Mouse (Mus musculus) c-Kit-positive CD71-negative TER-119-negative erythroid progenitor cells, embryonic 14.5 days (primary cell): ENCODE data around the gene Kdm2a.

ENCODE experiments used
- DNase-seq: peaks from one replicate; pipeline ENCODE4 v3.0.0-alpha.2; 2013; ENCODE audit warnings: low read depth

The Kdm2a gene

GRCm38 (mm10) chr19:4397798-4398629 is at the start of gene Kdm2a:
TSS of gene Kdm2a (minus strand) at chr19:4398285.
- no peak for DNase-seq

- DNase-seq: no peak
Observed at GRCm38 (mm10) chr19:4447445-4447844, 49.4 kb upstream of the Kdm2a start.

GRCm38 (mm10) chr19:4446661-4447420 is 48.8 kb upstream of the Kdm2a start:
- no peak for DNase-seq

- peak; percentile 68 for DNase-seq
Observed at GRCm38 (mm10) chr19:4442408-4442807, 44.3 kb upstream of the Kdm2a start.

GRCm38 (mm10) chr19:4441621-4442161 is 43.6 kb upstream of the Kdm2a start:
- no peak for DNase-seq

- peak; percentile 53 for DNase-seq
Observed at GRCm38 (mm10) chr19:4441090-4441591, 43.1 kb upstream of the Kdm2a start.

GRCm38 (mm10) chr19:4440222-4440621 is 42.1 kb upstream of the Kdm2a start:
- no peak for DNase-seq

GRCm38 (mm10) chr19:4439161-4439801 is 41.2 kb upstream of the Kdm2a start, which contains the start of gene Rhod:
TSS of gene Rhod (minus strand) at chr19:4439432.
- no peak for DNase-seq

- DNase-seq: no peak
Observed at GRCm38 (mm10) chr19:4438791-4439160, 40.7 kb upstream of the Kdm2a start.

GRCm38 (mm10) chr19:4437886-4438285 is 39.8 kb upstream of the Kdm2a start:
- no peak for DNase-seq

- DNase-seq: no peak
Observed at GRCm38 (mm10) chr19:4436254-4436653, 38.2 kb upstream of the Kdm2a start.

GRCm38 (mm10) chr19:4434999-4435398 is 36.9 kb upstream of the Kdm2a start:
- no peak for DNase-seq

- DNase-seq: no peak
Observed at GRCm38 (mm10) chr19:4433756-4434155, 35.7 kb upstream of the Kdm2a start.

GRCm38 (mm10) chr19:4430091-4430620 is 32.1 kb upstream of the Kdm2a start:
- no peak for DNase-seq

- no peak for DNase-seq
Observed at GRCm38 (mm10) chr19:4425610-4426366, 27.7 kb upstream of the Kdm2a start.

GRCm38 (mm10) chr19:4423021-4423420 is 24.9 kb upstream of the Kdm2a start:
- DNase-seq: no peak

GRCm38 (mm10) chr19:4422581-4422980 is 24.5 kb upstream of the Kdm2a start:
- DNase-seq: no peak

GRCm38 (mm10) chr19:4420153-4420910 is 22.2 kb upstream of the Kdm2a start:
- DNase-seq: no peak

- DNase-seq: no peak
Observed at GRCm38 (mm10) chr19:4419711-4420110, 21.6 kb upstream of the Kdm2a start.

- no peak for DNase-seq
Observed at GRCm38 (mm10) chr19:4417713-4418112, 19.6 kb upstream of the Kdm2a start.
